Mouse (Mus musculus) thymus, postnatal 25 days (tissue): ENCODE results near the gene Hprt.
A peak's percentile ranks its signal among the peaks of the same experiment; 100 is the strongest.
"Not testable (repeated sequence)": the region's sequence is repeated elsewhere in the genome, so short reads cannot be mapped to it uniquely, and the experiment has no call there.

ENCODE experiments used
- DNase-seq: peaks from one replicate; pipeline ENCODE4 v3.0.0; 2022

The Hprt gene

GRCm38 (mm10) chrX:52987905-52988783 lies at the start of gene Hprt:
TSS of gene Hprt (plus strand) at chrX:52988137.
- DNase-seq: peak; percentile 91

DNA sequence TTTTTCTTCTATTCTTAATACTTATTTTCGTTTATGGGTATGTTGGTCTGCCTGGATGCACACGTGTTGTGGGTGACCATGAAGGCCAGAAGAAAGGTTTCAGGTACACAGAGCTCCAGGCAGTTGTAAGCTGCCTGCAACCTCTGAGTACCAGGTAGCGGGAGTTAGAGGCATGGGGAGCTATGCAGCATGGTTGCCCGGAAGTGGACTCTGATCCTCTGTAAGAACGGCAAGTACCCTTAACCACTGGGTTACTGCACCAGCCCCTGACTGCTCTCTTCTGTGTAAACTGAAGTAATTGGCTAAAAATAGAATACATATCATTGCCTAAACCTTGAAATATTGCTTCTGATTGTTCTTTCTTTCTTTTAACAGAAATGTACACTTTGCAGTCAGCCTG lies 42.4 kb upstream of the Hprt start:
- DNase-seq: no peak

DNA sequence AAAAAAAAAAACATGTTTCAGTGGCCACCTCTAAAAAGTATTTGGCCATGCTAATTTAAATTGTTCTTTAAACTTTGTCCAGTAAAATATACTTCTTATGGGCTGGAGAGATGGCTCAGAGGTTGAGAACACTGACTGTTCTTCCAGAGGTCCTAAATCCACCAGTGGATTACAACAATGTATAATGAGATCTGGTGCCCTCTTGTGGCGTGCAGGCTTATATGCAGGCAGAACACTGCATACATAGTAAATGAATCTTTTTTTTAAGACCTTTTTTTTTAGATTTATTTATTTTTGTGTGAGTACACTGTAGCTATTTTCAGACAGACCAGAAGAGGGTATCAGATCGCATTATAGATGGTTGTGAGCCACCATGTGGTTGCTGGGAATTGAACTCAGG lies 38.2 kb upstream of the Hprt start:
- peak; percentile 5 for DNase-seq

DNA sequence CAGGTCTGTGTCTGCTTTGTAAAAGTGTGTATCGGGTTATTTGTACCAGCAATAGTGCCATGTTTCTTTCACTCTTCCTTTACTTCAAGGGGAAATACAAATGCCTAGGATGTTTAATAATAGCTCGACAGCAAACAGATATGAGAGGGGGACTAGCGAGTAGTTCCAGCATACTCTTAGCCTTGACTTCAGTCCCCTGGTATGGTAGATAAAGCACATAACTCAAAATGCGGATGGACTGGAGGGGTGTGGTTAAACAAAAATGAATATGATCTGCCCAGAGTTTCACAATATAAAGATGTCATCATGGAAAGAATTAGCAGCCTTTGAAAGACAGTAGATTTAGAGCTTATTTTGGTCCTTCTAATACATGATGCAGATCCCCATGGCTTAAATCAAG lies 31.0 kb upstream of the Hprt start:
- no peak for DNase-seq

DNA sequence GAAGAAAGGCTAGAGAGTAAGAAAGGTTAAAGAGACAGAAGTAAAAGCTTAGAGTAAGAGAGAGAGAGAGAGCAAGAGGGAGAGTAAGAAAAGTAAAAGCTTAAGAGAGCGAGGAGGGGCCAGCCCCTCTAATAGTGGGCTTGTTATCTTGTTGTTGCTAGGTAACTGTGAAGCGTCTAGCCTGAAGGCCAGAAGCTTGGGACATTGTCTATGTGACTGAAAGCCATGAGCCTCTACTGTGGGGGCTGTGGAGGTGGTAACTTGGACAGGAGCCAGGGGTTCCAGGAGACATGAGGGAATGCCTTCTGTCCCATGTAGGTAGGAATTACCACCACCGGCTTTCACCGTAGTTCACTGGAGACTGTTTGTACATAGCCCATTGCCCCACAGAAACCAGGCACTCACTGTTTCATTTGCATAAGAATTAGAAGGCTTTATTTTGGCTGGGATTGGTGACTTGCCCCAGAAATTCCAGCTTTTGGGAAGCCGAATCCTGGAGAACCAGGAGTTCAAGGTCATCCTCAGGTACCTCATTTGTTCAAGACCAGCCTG lies 26.3 kb upstream of the Hprt start:
- no peak for DNase-seq

GRCm38 (mm10) chrX:52965149-52965548 lies 22.8 kb upstream of the Hprt start:
- no peak for DNase-seq

DNA sequence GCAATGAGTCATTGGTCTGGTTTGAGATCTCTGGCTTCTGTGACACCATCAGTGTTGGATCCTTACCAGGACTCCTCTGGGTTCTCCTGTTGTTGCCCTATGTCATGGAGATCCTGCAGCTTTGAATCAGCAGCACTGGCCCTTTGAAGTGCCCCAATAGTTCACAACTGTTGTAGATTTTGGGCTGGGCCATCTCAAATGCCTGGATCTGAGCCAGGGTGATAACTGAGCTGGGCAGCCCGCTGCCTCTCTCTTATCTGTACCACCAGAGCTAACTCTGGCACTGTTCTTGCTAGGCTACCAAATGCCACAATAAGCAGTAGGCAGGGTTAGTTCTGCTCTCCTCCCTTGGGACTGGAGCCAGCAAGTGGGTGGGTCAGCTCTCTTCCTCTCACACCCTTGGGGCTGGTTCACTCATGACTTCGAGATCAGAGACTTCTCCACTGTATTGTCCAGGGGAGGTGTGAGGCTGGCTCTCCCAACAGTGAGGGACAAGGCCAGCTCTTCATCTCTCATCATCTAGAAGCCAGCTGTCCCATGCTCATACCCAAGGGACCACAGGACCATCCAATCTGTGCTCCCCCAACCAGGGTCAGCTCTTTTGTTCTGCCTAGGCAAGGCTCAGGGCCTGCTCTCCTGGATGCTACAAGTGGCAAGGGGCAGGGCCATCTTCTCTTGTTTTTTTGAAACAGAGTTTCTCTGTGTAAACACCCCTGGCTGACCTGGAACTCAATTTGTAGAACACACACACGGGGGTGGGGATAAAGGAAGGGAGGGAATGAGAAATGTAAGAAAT lies 16.5 kb upstream of the Hprt start:
- DNase-seq: no peak

DNA sequence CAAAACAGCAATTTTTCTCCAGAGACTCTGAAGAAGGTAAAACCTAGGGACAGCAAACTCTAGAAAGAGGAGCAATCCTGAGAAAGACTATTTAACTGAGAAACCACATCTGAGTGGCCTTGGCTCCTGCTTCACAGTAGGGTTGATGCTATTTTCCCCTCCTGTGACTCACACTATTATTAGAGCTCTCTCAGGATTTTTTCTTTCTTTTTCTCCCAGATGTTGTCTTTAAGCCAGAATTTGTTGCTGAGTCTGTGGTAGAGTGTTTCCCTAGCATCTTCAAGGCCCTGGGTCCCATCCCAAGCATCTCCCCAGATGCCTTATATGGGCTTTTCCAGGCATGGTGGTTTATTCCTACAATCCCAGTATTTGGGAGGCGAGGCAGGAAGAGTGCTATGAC lies 15.8 kb upstream of the Hprt start:
- no peak for DNase-seq

DNA sequence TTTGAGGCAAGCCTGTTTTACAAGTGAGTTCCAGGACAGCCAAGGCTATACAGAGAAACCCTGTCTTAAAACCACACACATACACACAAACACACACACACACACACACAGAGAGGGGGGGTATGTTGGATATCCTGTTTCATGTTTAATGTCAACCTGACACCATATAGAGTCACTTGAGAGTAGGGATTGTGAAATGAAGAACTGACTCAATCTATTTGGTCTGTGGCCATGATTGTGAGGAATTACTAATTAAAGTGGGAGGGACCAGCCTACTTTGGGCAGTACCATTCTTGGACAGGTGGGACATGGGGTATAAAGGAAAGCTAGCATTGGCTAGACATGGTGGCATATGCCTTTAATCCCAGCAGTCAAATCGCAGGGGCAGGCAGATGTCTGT lies 15.3 kb upstream of the Hprt start:
- DNase-seq: no peak

- no peak for DNase-seq
These were observed 9.4 kb upstream of the Hprt start for GRCm38 (mm10) chrX:52978576-52978975.

DNA sequence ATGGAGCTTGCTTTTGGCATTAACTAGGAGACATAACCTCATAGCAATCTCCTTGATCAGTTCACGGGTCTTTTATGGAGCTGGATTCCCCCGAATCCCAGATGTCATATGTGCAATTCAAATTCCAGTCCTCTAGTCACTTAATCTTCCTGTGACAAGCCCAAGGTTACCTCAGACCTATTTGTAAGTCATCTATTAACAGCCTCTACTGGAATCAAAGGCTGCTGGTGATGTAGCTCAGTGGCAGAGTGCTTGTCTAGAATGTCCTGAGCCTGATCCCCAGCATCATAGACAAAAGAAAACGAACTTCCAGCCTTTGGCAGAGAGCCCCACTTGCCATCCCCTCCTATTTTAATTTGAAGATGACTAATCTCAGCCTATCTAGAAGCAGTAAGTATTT lies 6.6 kb upstream of the Hprt start:
- DNase-seq: no peak

DNA sequence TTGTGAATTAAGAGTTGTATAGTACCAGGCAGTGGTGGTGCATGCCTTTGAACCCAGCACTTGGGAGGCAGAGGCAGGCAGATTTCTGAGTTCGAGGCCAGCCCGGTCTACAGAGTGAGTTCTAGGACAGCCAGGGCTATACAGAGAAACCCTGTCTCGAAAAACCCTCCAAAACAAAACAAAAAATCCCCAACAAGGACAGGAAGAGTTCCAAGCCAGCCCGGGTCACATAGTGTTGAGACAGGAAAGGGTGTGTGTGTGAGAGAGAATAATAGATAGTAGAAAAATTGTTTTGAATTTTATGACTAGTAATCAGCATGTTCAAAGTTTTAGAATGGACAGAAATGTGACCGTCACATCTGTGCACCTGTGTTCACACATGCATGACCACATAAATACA lies 6.8 kb downstream of the Hprt start:
- not testable (repeated sequence) for DNase-seq

- DNase-seq: not testable (repeated sequence)
These were observed 16.9 kb downstream of the Hprt start for GRCm38 (mm10) chrX:53004887-53005286.

DNA sequence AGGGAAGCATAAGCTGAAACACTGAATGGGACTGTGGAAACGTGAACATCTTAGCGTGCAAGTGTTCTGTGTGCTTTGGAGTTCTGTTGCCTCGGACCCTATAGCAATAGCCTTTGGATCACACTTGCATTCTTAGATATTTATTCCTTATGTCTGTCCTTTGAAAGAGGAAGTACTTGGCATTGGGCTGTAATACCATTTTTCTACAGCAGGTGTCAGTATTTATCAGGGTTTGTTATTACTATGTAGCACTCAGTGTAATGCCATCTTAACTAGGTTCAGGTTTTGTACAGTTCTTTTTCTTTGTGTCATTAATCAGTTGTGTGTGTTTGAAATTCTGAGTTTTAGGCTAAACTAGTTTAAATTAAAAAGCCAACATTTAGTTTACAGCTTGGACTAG lies 18.1 kb downstream of the Hprt start:
- DNase-seq: no peak

GRCm38 (mm10) chrX:53015549-53015948 lies 27.6 kb downstream of the Hprt start:
- peak; percentile 11 for DNase-seq

DNA sequence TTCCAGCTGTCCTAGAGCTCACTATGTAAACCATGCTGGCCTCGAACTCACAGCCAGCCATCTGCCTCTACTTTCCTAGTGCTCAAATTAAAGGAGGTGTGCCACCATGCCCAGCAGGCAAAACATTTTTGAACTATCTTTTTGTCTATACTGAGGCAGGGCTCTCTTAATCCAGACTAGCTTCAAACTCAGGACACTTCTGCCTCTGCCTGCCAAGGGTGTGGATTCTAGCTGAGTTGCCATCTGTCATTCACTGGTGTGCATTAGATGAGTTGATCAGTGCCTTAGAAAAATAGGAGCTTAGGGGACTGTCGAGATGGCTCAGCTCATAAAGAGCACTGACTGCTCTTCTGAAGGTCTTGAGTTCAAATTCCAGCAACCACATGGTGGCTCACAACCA lies 35.1 kb downstream of the Hprt start:
- no peak for DNase-seq

GRCm38 (mm10) chrX:53024268-53024667 lies 36.3 kb downstream of the Hprt start:
- not testable (repeated sequence) for DNase-seq

- DNase-seq: no peak
These were observed 37.7 kb downstream of the Hprt start for GRCm38 (mm10) chrX:53025471-53026223.

DNA sequence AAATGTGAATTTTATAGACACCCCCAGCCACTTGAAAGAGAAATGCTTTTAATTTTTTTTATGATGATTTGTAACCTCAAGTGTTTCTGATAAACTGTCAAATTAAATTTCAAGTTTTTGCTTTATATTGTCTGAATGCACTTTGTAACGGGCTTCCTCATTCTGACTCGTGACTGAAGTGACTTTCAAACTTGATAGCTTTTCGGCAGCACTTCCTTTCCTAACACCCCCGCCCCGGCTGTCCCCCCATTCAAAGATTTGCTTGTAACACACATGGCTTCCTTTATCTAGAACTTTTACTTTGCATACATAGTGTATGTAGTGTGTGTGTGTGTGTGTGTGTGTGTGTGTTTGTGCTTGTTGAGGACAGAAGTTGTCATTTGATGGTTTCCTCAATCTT lies 41.6 kb downstream of the Hprt start:
- DNase-seq: peak; percentile 19

GRCm38 (mm10) chrX:53038194-53038593 lies 50.3 kb downstream of the Hprt start:
- no peak for DNase-seq

GRCm38 (mm10) chrX:53039651-53040050 lies 51.7 kb downstream of the Hprt start:
- no peak for DNase-seq

GRCm38 (mm10) chrX:53040138-53040537 lies 52.2 kb downstream of the Hprt start:
- DNase-seq: no peak

DNA sequence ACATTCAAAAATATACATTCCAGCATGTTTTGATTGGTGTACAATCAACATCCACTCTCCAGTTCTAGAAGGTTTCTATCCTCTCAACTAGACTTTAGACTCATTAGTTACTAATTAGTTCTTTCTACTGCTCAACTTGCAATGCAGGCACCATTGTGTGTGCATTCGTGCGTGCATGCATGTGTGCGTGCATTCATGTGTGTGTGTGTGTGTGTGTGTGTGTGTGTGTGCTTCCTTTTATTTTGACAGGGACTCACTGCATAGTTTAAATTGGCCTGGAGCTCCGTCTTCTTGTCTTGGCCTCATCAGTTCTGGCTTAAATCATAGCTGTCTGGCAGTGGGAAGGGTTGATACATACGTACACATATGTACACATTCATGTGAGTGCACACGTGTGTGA lies 53.1 kb downstream of the Hprt start:
- DNase-seq: no peak
